In genomic region chr16:33797860-33798259, GRCm38 (mm10) we compare ENCODE assay signal across 9 mouse cellular contexts. TPM values are rescaled to one million over a fixed set of nuclear protein-coding genes. Genes with fewer than 3 reads are reported as not detected.
DNase-seq lines count a peak whose midpoint lies in the region; ATAC-seq and TF ChIP-seq lines count a peak whose summit lies in the region.
"Had no signal": no experiment of that assay in that cellular context is flagged by ENCODE, and none has a peak within 500 bp of the region (broad histone marks: within the 10 kb centered on the region; RNA-seq: fewer than 3 reads in every experiment).

No protein-coding gene starts in this region.

- no peaks in the 10 kb centered on the region for H3K27me3 ChIP-seq in forebrain, embryonic 14.5 days (replicated peaks; ENCODE audit: control insufficient read depth, insufficient read depth, low read length)
- H3K27me3 ChIP-seq in forebrain, embryonic 16.5 days (replicated peaks; ENCODE audit: control insufficient read depth, insufficient read depth, low read length): no peaks in the 10 kb centered on the region
- H3K27me3 ChIP-seq in kidney, postnatal 0 days (ENCODE audit: insufficient read depth, low read length): no peaks in the 10 kb centered on the region
- H3K27me3 ChIP-seq in liver, postnatal 0 days (ENCODE audit: insufficient read depth, low read length): no peaks in the 10 kb centered on the region
- no peaks in the 10 kb centered on the region for H3K27me3 ChIP-seq in small intestine, adult 2 months (ENCODE audit: control insufficient read depth, insufficient read depth, low read length)
- H3K27me3 ChIP-seq: hindbrain, embryonic 15.5 days had no signal

- no peak for ATAC-seq in forebrain, embryonic 14.5 days
- ATAC-seq in forebrain, embryonic 16.5 days: no peak
- no peak for ATAC-seq in kidney, postnatal 0 days (replicated peaks; ENCODE audit: low FRiP score, low read depth)
- no peak for ATAC-seq in liver, postnatal 0 days

- no peak overlapping the region for H3K27ac ChIP-seq in forebrain, embryonic 14.5 days (ENCODE audit: low read depth, low read length)
- H3K27ac ChIP-seq in forebrain, embryonic 16.5 days (ENCODE audit: low read length): no peak overlapping the region
- H3K27ac ChIP-seq in cortical plate, adult 2 months (ENCODE audit: insufficient read depth, low read length): no peak overlapping the region
- no peak overlapping the region for H3K27ac ChIP-seq in kidney, postnatal 0 days
- no peak overlapping the region for H3K27ac ChIP-seq in liver, postnatal 0 days (ENCODE audit: low read depth)
- peak overlapping the region; percentile 8; the same call in 1 of the 2 replicates for H3K27ac ChIP-seq in small intestine, adult 2 months (ENCODE audit: insufficient read depth, low read depth, low read length)
- H3K27ac ChIP-seq: hindbrain, embryonic 15.5 days had no signal

- TF ChIP-seq CTCF in cortical plate, adult 2 months (IDR thresholded peaks at IDR 0.05; ENCODE audit: extremely low read depth, insufficient read depth, low read length): peak; percentile 71
- TF ChIP-seq CTCF in kidney, postnatal 0 days (IDR thresholded peaks at IDR 0.05; ENCODE audit: low read depth): peak; percentile 87
- peak; percentile 84 for TF ChIP-seq CTCF in liver, postnatal 0 days (IDR thresholded peaks at IDR 0.05; ENCODE audit: low read depth)
- no peak; the same call in 1 of the 2 replicates for TF ChIP-seq CTCF in small intestine, adult 2 months (IDR thresholded peaks at IDR 0.05; ENCODE audit: extremely low read depth, insufficient read length, insufficient replicate concordance, low read depth, low read length)

- no peaks in the 10 kb centered on the region for H3K36me3 ChIP-seq in forebrain, embryonic 14.5 days (ENCODE audit: control insufficient read depth, insufficient read depth, low read length)
- no peaks in the 10 kb centered on the region for H3K36me3 ChIP-seq in forebrain, embryonic 16.5 days (ENCODE audit: control insufficient read depth, insufficient read depth)
- no peaks in the 10 kb centered on the region for H3K36me3 ChIP-seq in kidney, postnatal 0 days (ENCODE audit: insufficient read depth, low read length)
- no peaks in the 10 kb centered on the region for H3K36me3 ChIP-seq in liver, postnatal 0 days (replicated peaks; ENCODE audit: insufficient read depth, low read length)
- peaks cover 61% of the 10 kb centered on the region for H3K36me3 ChIP-seq in small intestine, adult 2 months (ENCODE audit: control insufficient read depth, insufficient read depth, low read length)
- H3K36me3 ChIP-seq: hindbrain, embryonic 15.5 days had no signal

- no peak overlapping the region for H3K4me2 ChIP-seq in forebrain, embryonic 14.5 days (ENCODE audit: low read length)
- H3K4me2 ChIP-seq in forebrain, embryonic 16.5 days (ENCODE audit: low read length): no peak overlapping the region
- H3K4me2 ChIP-seq in kidney, postnatal 0 days (ENCODE audit: low read length): no peak overlapping the region
- H3K4me2 ChIP-seq in liver, postnatal 0 days (ENCODE audit: low read depth, low read length): no peak overlapping the region
- H3K4me2 ChIP-seq: hindbrain, embryonic 15.5 days had no signal

- peak; percentile 72 for DNase-seq in forebrain, embryonic 14.5 days (ENCODE audit: low spot score)
- DNase-seq in urinary bladder, adult 18-20 months (ENCODE audit: low spot score in 2 of 2): peak; percentile 18 to 26
- DNase-seq in urinary bladder, adult 2 months (ENCODE audit: low spot score): no peak
- peak; percentile 81 for DNase-seq in kidney, postnatal 0 days (ENCODE audit: low spot score)
- peak; percentile 60 for DNase-seq in liver, postnatal 0 days

- H3K4me3 ChIP-seq in forebrain, embryonic 14.5 days (ENCODE audit: low read depth, low read length): no peak overlapping the region
- H3K4me3 ChIP-seq in forebrain, embryonic 16.5 days (replicated peaks; ENCODE audit: low read length): no peak overlapping the region
- no peak overlapping the region for H3K4me3 ChIP-seq in cortical plate, adult 2 months (ENCODE audit: insufficient read depth, low read length)
- no peak overlapping the region for H3K4me3 ChIP-seq in kidney, postnatal 0 days (replicated peaks; ENCODE audit: low read depth, low read length)
- no peak overlapping the region for H3K4me3 ChIP-seq in liver, postnatal 0 days (ENCODE audit: low read depth, low read length)
- H3K4me3 ChIP-seq in small intestine, adult 2 months (ENCODE audit: low read depth, low read length): peak overlapping the region; percentile 34; the same call in 1 of the 2 replicates
- H3K4me3 ChIP-seq: hindbrain, embryonic 15.5 days had no signal

- TF ChIP-seq POLR2A in cortical plate, adult 2 months (IDR thresholded peaks at IDR 0.05; ENCODE audit: extremely low read depth, insufficient read depth, low read length): no peak
- TF ChIP-seq POLR2A in small intestine, adult 2 months (IDR thresholded peaks at IDR 0.05; ENCODE audit: low read depth, low read length): no peak

- no peaks in the 10 kb centered on the region for H3K4me1 ChIP-seq in forebrain, embryonic 14.5 days (ENCODE audit: control insufficient read depth, insufficient read depth, low read length)
- no peaks in the 10 kb centered on the region for H3K4me1 ChIP-seq in forebrain, embryonic 16.5 days (replicated peaks; ENCODE audit: control insufficient read depth, insufficient read depth, low read length)
- H3K4me1 ChIP-seq in cortical plate, adult 2 months (ENCODE audit: control insufficient read depth, insufficient read depth, low read length): no peaks in the 10 kb centered on the region
- no peaks in the 10 kb centered on the region for H3K4me1 ChIP-seq in kidney, postnatal 0 days (replicated peaks; ENCODE audit: insufficient read depth, low read length)
- H3K4me1 ChIP-seq in liver, postnatal 0 days (ENCODE audit: insufficient read depth): peaks cover 17% of the 10 kb centered on the region
- peaks cover 7% of the 10 kb centered on the region; the same call in 1 of the 2 replicates for H3K4me1 ChIP-seq in small intestine, adult 2 months (ENCODE audit: control insufficient read depth, insufficient read depth, insufficient read length, low read length)
- H3K4me1 ChIP-seq: hindbrain, embryonic 15.5 days had no signal

- H3K9me3 ChIP-seq in forebrain, embryonic 14.5 days (replicated peaks; ENCODE audit: control insufficient read depth, low read length): no peaks in the 10 kb centered on the region
- no peaks in the 10 kb centered on the region for H3K9me3 ChIP-seq in forebrain, embryonic 16.5 days (ENCODE audit: control insufficient read depth, low read length)
- no peaks in the 10 kb centered on the region for H3K9me3 ChIP-seq in kidney, postnatal 0 days (replicated peaks; ENCODE audit: low read length)
- H3K9me3 ChIP-seq in liver, postnatal 0 days (ENCODE audit: low read length): no peaks in the 10 kb centered on the region
- H3K9me3 ChIP-seq: hindbrain, embryonic 15.5 days had no signal

- no peak overlapping the region for H3K9ac ChIP-seq in forebrain, embryonic 14.5 days (ENCODE audit: low read length)
- H3K9ac ChIP-seq in forebrain, embryonic 16.5 days (replicated peaks; ENCODE audit: low read depth, low read length): no peak overlapping the region
- no peak overlapping the region for H3K9ac ChIP-seq in kidney, postnatal 0 days (ENCODE audit: low read depth, low read length)
- no peak overlapping the region for H3K9ac ChIP-seq in liver, postnatal 0 days (replicated peaks)
- H3K9ac ChIP-seq: hindbrain, embryonic 15.5 days had no signal

- 48% methylated on average over 5 of the region's 5 CpGs for WGBS in forebrain, embryonic 14.5 days
- WGBS in forebrain, embryonic 16.5 days: 39% methylated on average over 5 of the region's 5 CpGs
- WGBS in kidney, postnatal 0 days: 40% methylated on average over 5 of the region's 5 CpGs
- WGBS in liver, postnatal 0 days (ENCODE audit: insufficient replicate concordance): 38% methylated on average over 5 of the region's 5 CpGs
- 17% methylated on average over 5 of the region's 5 CpGs for WGBS in small intestine, adult 2 months

- no peak for TF ChIP-seq EP300 in liver, postnatal 0 days (IDR thresholded peaks at IDR 0.05; ENCODE audit: low read depth)

RNA-seq across cellular contexts. Expression of gene Muc13, which starts 4.0 kb away (rescaled TPM):
- not detected in 2 replicates for polyA plus RNA-seq in forebrain, embryonic 14.5 days (2014; fragmentation: Nextera tagmentation; extraction: Ambion mirVana)
- 0.11 TPM in 1 of 2 replicates, not detected in the other for polyA plus RNA-seq in forebrain, embryonic 16.5 days (2015; fragmentation: Nextera tagmentation; extraction: Ambion mirVana)
- 0.04 and 0.09 TPM in 2 replicates for polyA plus RNA-seq in urinary bladder, adult 2 months (2012; rRNA removed)
- 0.06 and 0.10 TPM in 2 replicates for polyA plus RNA-seq in cortical plate, adult 2 months (2012; rRNA removed)
- polyA plus RNA-seq in kidney, postnatal 0 days (2015; fragmentation: Nextera tagmentation; extraction: Ambion mirVana): not detected in 2 replicates
- polyA plus RNA-seq in liver, postnatal 0 days (2015; fragmentation: Nextera tagmentation; extraction: Ambion mirVana): 1.2 TPM in 2 replicates
- 2,067 and 2,412 TPM in 2 replicates for polyA plus RNA-seq in small intestine, adult 2 months (2012; rRNA removed)

RNA-seq across cellular contexts. Expression of gene Itgb5, which starts 31.6 kb away (rescaled TPM):
- polyA plus RNA-seq in forebrain, embryonic 14.5 days (2014; fragmentation: Nextera tagmentation; extraction: Ambion mirVana): 4.7 and 7.0 TPM in 2 replicates
- polyA plus RNA-seq in forebrain, embryonic 16.5 days (2015; fragmentation: Nextera tagmentation; extraction: Ambion mirVana): 7.7 and 10.5 TPM in 2 replicates
- 79.7 and 98.3 TPM in 2 replicates for polyA plus RNA-seq in urinary bladder, adult 2 months (2012; rRNA removed)
- 43.0 and 44.7 TPM in 2 replicates for polyA plus RNA-seq in cortical plate, adult 2 months (2012; rRNA removed)
- polyA plus RNA-seq in kidney, postnatal 0 days (2015; fragmentation: Nextera tagmentation; extraction: Ambion mirVana): 48.6 and 53.2 TPM in 2 replicates
- 16.1 and 19.2 TPM in 2 replicates for polyA plus RNA-seq in liver, postnatal 0 days (2015; fragmentation: Nextera tagmentation; extraction: Ambion mirVana)
- polyA plus RNA-seq in small intestine, adult 2 months (2012; rRNA removed): 36.3 and 80.3 TPM in 2 replicates

Comparison
In these comparisons a context has a peak if more than half of its experiments do, and no peak if none do; other contexts are left out.
1. RNA of gene Muc13, which starts 4.0 kb away (polyA plus RNA-seq): 2,067 to 2,412 TPM in small intestine, adult 2 months; 1.2 TPM in liver, postnatal 0 days, 0.11 TPM in forebrain, embryonic 16.5 days, 0.06 to 0.10 TPM in cortical plate, adult 2 months, 0.04 to 0.09 TPM in urinary bladder, adult 2 months, not detected in kidney, postnatal 0 days and not detected in forebrain, embryonic 14.5 days; every median in the first group is over 100 times any median in the second.